Mouse (Mus musculus) common myeloid progenitor, adult 5-6 weeks (primary cell): Measurements from ENCODE around the gene Zfp706. TPM values are rescaled to one million over a fixed set of nuclear protein-coding genes. Genes with fewer than 3 reads are reported as not detected.

Experiments
- ATAC-seq: replicated peaks from 2 replicates; pipeline ENCODE4 v1.8.0; 2016; ENCODE audit warnings: low read depth, mild to moderate bottlenecking, moderate TSS enrichment, inconsistent platforms; ENCODE audit not compliant: poor library complexity, severe bottlenecking
- total RNA-seq: library from RNA; stranded (forward); fragments of 200-1000, 187-1606 nt; gene quantifications from 2 replicates; pipeline ENCODE4 v1.2.3, GENCODE M21; 2017

The Zfp706 gene
- total RNA-seq, 1 experiment from 2014 or later, result 149 TPM

DNA sequence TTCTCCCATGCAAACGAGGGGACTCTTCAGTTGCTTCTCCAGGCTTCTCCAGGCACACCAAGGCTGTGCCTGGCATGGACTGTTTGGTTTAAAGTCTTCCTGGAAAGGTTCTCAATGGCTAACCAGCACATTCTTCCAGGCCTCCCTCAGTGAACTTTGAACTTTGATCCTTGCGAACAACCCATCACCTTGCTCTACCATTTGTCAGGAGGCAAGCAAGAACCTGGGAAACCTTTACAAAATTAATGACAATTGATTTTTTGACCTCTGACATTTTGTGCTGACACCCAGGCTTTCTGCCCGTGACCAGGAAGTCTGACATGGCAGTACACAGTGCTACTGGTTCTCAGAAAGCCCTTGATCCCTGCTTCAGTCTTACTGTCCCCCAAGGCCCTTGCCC is 24.1 kb downstream of the Zfp706 start:
- no peak for ATAC-seq

GRCm38 (mm10) chr15:36980238-36980637 is 27.3 kb downstream of the Zfp706 start:
- ATAC-seq, result peak; percentile 16; the same call in 1 of the 2 replicates

- ATAC-seq, result peak; percentile 97
Observed at GRCm38 (mm10) chr15:36979488-36980201, 27.9 kb downstream of the Zfp706 start.

DNA sequence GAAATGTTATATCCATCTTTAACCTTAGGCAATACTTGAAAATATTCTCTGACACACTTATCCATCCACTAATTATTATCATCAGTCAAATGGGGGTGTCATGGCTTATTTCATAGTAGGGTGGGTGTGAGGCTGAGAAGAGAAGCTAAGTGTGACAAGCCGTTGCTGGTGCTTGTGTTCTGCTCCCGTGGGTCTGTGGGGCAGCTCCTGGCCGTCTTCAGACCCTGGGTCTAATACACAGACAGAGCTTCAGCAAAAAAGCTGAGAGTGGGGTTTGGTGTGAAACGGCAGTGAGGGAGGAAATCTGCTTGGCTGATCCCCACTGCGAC is 28.4 kb downstream of the Zfp706 start:
- no peak for ATAC-seq

DNA sequence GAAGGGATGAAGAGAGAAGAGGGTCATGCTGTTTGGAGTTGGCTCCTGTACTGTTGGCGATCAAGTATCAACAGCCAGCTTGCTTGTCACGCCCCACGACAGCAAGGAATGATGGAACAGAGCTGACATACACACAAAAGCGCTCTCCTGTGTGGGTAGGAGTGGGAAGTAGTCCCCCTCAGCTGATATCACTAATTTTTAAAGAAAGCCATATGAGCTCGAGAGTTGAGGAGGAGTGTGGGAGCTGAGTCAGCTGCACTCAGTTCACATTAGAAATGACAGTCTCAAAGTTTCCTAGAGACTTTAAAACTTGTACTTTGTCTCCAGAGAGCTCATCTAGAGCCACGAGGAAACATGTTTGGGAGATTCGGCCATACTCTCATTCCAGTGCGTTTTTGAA is 29.8 kb downstream of the Zfp706 start:
- no peak for ATAC-seq

DNA sequence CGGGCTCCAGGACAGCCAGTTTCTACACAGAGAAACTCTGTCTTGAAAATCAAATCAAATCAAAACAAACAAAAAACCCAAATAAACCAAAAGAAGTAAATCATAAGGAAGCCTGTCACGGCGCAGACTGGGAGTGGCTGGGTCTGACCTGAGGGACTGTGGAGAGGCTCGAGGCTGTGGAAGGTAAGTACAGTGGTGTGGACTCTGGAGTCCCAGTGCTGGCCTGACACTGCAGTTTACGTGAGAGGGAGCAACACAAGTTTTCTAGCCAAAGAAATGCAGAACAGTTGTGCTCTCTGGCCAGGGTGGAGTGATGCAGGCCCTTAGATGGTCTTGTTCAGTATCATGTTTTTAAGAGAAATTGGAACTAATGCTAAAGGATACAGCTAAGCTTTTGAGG is 31.9 kb downstream of the Zfp706 start:
- no peak for ATAC-seq

- no peak for ATAC-seq
Observed at GRCm38 (mm10) chr15:36975256-36975620, 32.3 kb downstream of the Zfp706 start.

- peak; percentile 71 for ATAC-seq
Observed at GRCm38 (mm10) chr15:36974614-36975255, 32.8 kb downstream of the Zfp706 start.

DNA sequence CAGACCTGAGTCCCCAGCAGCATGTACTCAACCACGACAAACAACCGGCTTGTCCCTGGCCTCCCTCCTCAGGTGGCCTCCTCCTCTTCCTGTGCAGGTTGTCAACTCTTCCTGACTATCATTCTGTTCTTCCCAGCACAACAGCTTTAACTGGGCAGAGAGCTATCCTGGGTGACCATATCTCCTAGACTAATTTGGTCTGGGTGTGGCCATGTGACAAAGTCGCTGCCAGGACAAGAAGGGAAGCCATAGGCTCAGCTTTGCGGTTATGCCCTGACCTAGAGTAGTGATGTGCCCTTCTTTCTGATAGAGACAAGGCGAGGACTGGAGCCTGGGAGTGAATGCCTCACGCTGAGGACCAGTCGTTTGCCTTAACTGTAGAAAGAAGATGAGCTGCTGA is 33.9 kb downstream of the Zfp706 start:
- ATAC-seq, result no peak

DNA sequence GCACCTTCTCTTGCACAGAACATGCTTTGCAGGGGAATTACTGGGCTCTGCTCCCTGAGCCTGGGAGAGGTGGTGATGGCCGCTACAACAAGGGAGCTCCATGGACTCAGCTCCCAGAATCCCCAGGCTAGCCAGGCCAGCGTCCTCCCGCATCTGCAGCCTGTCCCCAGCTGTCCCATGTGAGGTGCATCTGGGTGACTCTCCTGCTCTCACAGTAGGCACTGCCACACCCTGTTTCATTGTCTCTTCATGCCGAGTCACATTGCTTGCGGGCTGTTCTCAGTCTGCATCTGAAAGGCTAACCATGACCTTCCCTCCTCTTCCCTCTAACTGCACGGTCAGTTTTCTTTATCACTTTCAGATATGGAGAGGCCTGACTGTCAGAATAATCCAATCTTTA is 34.3 kb downstream of the Zfp706 start:
- ATAC-seq, result no peak

- ATAC-seq, result no peak
Observed at GRCm38 (mm10) chr15:36969794-36970193, 37.8 kb downstream of the Zfp706 start.

GRCm38 (mm10) chr15:36968295-36968694 is 39.3 kb downstream of the Zfp706 start:
- ATAC-seq, result no peak

DNA sequence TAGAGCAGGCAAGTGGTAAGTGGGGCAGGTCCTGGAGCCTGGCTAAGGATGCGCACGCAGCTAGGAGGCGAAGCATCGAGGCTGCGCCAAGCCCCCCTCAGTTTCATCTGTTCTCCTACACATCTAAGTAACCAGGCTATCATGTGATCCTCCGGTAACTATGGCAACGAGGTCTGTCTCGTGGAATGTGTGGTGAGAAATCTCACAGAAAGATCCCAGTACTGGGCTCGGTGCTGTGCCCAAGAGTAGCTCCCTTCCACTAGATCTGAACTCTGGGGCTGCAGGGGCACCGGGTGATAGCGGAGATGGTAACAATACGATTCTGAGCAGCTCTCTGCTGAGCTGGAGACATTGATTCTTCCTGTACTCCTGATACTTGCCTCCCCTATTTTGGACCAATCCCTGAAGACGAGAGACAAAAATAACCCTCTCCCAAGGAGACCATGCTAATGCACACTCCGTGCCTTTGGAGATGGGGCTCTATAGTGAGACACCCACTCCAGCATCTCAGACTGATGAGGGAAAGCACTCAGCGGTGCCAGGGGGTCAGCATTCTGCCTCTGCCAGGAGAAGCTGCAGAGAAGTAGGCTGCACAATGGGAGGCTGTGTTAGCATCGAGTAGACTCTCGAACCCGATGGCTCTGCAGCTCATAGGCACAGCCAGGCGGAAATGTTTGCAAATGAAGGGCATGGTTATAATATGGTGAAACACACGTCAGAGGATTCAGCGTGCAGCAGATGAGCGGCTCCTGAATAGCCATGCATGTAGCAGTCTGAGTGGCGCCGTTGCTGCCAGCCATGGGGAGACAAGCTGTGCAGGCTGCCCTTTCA is 40.0 kb downstream of the Zfp706 start:
- no peak for ATAC-seq

DNA sequence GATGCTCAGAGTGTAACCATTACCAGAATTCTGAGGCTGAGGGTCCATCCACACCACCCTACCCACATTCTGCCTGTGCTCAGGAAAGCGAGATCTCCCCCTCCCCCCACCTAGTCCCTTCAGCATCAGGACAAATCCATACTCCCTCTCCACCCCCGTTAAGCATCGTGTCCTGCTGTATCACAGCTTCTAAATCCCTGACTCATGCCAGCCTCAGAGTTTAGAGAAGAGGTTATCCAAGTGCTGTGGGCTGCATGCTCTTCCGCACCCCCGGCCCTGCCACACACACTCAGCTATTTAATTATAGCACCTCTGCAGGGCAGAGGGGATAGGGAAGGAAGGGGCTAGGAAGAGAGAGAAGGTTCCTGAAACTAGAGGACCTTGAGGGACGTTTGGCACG is 40.6 kb downstream of the Zfp706 start:
- ATAC-seq, result peak; percentile 83

DNA sequence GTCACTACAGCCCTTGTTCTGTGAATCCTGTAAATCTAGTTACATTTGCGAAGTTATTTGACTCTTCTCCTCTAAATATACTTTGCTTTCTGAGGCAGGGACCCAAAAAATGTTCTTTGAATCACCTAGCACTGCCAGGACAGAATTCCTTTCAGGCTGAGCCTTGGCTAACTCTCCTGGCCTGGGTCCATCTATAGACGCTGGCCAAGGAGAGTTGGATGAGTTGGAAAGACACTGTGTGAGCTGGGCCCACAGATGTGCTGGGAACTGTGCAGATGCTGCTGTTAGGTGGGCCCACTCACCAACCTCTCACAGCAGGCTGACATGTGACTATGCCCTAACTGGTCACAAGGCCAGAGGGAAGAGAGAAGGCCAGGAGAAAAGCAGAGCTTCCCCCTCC is 41.1 kb downstream of the Zfp706 start:
- ATAC-seq, result no peak

DNA sequence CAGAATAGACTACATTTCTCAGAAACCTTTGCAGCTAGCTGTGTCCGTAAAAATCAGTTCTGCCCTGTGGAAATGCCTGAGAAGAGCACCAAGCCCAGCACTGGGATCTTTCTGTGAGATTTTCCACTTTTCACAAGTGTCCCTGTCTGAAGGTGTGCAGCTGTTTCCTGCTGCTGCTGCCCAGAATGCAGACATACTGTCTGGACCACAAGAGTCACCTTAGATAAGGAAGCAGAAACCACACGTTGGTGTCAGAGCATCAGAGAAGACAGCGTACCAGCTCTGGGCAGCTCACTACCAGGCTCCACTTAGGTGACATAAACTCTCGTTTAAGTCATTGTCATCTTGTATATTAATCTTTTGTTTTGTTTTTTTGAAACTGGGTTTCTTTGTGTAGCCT is 41.8 kb downstream of the Zfp706 start:
- ATAC-seq, result peak; percentile 34; the same call in 1 of the 2 replicates

DNA sequence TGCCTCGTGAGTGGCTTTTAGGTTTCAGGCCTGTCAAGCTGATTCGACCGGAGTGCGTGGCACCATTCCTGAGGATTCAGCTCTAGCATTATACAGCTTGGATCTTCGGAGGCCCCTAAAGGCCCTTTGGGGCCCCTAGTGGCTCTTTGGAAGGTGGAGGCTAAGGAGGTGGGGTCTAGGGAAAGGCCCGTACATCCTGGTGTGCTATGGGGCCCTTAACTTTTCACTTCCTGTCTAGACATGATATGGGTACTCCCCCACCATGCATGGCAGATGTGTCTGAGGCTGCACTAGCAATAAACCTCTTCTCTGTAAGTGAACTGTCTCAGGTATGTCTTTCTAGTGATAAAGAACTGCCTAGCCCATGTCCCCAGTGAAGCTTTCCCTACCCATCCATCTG is 44.6 kb downstream of the Zfp706 start:
- no peak for ATAC-seq

DNA sequence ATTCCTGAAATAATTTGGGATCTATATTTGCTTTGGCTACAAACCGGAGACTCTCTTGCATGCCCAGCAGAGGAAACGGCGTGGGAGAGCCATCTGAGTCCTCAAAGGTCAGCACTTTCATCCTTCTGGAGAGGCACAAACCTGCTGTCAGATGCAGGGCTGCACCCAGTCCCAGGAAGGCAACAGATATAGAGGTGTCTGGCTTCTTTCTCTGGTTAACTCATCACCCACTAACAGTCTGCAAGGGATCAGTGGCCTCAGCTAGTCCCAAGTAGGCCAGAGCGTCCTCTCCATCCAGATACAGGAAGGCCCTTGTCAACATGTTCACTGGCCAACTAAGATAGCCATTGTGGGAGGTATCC is 46.7 kb downstream of the Zfp706 start:
- ATAC-seq, result no peak

- ATAC-seq, result peak; percentile 91
Observed at GRCm38 (mm10) chr15:36960010-36960875, 47.3 kb downstream of the Zfp706 start.

GRCm38 (mm10) chr15:36956221-36956620 is 51.4 kb downstream of the Zfp706 start:
- no peak for ATAC-seq
